Mouse (Mus musculus): ENCODE results near the gene Cend1.
"Not testable (repeated sequence)": the region's sequence is repeated elsewhere in the genome, so short reads cannot be mapped to it uniquely, and the experiment has no call there.

Gene Cend1

DNA sequence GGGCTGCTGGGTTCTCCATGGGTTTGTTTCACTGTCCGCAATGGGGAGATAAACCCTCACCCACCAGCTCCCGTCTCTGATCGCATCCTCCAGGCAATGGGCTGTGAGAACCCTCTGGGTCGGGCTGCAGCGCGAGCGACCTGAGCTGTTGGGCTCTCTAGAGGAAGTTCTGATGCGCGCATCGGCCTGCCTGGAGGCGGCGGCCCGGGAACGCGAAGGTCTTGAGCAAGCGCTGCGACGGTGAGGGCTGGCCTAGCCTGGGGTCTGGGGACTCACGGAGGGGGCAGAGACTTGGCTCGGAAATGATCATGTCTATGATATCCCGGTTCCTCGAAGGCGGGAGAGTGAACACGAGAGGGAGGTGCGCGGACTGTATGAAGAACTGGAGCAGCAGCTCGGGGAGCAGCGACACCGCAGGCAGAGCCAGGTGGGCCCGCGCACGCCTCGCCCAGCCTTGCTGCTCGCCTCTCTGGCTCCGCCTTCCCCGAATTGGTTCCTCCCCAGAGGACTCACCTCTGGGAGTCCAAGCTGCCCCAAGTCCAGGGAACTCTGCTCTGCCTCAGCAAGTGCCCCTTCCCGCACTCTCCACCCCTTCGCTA is 35.4 kb upstream of the Cend1 start:
- peak; percentile 64 for DNase-seq (ENCODE audit: low read depth, low spot score)

DNA sequence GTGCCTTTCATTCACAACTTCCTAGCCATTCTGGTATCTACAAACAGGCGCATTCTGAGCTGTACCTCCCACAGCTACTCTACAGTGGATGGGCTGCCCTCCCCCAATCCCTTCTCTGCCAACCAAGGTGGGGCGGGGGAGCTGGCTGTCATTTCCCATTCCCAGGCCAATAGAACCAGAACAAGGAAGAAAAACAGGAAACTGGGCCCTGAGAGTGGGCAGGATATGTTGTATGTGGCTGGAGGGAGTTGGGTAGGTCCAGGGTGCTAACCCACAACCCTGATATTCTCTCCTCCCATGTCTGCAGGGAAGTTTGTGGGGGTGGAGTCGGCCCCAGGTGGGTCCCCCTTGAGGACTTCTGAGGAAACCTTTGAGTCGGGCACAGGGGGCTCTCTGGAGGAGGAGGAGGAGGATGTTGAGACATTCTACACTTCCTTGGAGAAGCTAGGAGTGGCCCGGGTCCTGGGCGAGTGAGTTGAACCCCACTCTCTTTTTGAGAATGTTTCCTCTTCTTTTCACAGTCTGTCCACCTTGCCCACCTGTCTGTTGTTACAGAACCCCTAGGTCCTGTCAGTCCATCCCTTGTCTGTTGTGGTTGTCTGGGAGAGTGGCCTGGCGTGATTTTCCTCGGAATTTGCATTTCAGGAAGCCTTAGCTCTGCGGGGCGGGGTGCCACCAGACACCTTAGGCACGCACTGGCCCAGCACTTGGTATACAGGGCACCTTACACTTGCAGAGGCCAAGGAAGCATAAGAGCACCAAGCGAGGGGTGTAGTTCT is 34.7 kb upstream of the Cend1 start:
- DNase-seq (ENCODE audit: low read depth, low spot score) = no peak

GRCm38 (mm10) chr7:141462333-141462821 is 33.1 kb upstream of the Cend1 start:
- no peak for DNase-seq (ENCODE audit: low read depth, low spot score)

GRCm38 (mm10) chr7:141461521-141462332 is 32.4 kb upstream of the Cend1 start:
- DNase-seq (ENCODE audit: low read depth, low spot score) = no peak

DNA sequence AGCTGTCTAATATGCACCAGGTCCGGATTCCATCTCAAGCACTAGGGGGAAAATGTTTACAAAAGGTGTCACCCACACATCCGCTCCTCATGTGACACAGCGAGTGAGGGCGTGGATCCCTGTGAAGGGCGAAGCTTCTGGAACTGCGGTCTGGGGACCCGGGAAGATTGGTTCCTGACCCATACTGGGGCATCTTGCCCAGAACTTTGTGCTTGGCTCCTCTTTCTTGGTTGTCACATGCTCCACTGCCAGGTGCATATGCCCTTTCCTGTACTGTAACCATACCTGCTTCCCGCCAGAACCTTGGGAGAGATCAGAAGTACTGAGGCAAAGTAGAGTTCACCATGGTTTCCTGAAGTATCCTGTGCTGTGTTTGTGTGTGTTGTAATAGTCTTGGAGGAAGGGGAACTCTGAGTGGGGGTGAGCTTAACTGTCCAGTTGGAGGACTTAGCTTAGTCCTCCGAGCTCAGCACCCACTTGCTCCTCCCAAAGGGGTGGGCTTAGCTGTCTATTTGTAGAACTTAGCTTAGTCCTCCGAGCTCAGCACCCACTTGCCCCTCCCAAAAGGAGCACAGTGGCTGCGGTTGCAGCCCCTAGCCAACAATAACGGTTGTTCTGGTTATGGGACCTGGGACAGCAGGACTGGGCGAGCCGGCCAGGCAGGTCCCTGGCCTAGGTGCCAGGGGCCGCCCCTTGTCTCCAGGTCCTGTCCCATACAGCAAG is 31.3 kb upstream of the Cend1 start, which contains the start of gene Cracr2b:
Cracr2b (plus strand) TSS at position 704 of the 723 bp plus-strand sequence.
- no peak for DNase-seq (ENCODE audit: low read depth, low spot score)

DNA sequence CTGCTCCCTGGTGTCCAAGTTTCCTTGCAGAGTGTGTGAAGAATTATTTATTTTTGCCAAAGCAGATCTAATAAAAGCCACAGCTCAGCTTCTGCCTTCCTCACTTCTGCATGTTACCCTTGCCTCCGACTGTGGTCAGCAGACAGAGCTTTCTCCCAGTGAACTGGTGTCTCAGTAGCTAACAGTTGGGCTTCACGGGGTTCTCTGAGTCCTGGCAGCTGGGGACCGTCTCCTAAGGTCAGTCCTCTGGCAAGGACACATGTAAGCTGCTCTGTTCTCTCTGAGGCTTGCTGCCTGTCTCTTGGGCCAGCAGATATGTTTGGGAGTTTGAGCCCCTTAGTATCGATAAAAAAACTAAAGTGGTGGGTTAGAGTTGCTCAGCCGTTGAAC is 30.7 kb upstream of the Cend1 start:
- DNase-seq (ENCODE audit: low read depth, low spot score) = no peak

GRCm38 (mm10) chr7:141459301-141459711 is 30.0 kb upstream of the Cend1 start:
- DNase-seq (ENCODE audit: low read depth, low spot score) = peak; percentile 74

DNA sequence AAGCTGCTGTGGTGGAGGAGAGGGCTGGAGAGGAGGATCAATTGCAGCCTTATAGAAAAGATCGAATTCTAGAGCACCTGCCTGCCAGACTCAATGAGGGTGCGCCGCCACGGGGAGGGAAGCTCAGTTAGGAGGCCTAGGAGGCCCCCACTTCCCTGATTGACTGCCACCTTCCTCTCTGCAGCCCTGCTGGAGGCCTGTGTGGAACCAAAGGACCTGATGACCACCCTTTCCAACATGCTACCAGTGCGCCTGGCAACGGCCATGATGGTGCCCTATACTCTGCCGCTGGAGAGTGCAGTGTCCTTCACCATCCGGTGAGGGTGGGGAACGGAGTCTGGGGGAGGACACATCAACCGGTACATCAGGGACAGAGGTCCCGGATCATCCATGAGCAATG is 29.4 kb upstream of the Cend1 start:
- DNase-seq (ENCODE audit: low read depth, low spot score) = no peak

GRCm38 (mm10) chr7:141457986-141458660 is 28.8 kb upstream of the Cend1 start:
- DNase-seq (ENCODE audit: low read depth, low spot score) = peak; percentile 61

DNA sequence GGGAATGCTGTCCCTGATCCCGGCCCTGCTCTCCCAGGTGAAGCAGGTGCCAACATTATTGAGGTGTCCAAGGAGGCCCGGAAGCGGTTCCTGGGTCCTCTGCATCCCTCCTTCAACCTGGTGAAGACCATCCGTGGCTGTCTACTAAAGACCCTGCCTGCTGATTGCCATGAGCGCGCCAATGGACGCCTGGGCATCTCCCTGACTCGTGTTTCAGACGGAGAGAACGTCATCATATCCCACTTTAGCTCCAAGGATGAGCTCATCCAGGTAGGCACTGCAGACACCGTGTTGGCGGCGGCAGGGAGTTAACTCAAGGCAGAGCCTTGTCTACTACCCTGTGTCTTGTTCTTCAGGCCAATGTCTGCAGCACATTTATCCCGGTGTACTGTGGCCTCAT is 27.9 kb upstream of the Cend1 start:
- DNase-seq (ENCODE audit: low read depth, low spot score) = no peak

- no peak for DNase-seq (ENCODE audit: low read depth, low spot score)
These were observed 27.4 kb upstream of the Cend1 start for GRCm38 (mm10) chr7:141456739-141457138.

DNA sequence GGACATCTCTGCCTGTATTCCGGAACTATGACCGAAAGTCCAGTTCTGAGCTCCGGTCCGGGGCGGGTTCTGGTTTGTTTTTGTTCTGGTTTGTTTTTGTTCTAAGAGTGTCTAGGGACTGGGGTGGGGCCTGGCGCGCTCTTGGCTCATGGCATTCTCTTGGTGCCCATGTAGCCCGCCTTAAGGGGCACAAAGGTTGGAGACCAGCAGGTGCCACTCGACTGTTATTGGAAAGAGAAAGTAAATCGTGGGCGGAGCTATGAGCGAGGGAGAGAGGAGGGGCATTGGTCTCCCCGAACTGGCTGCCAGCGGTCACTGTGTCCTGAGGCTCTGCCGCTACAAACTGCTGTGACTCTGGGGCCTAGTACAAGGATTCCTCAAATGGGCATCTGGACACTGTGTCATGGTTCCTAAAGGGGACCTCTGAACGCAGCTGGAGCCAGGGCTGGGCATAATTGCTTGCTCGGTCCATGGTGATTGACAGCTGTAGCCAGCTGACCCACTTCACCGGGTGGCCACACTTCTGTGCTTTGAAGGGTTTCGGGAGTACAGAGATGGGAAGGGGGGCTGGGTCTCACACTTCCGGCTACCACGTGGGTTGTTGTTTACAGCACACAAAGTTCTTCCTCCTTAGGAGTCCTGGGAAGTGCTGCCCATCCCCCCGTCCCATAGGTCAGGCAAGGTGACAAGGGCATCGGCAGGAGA is 26.5 kb upstream of the Cend1 start:
- DNase-seq (ENCODE audit: low read depth, low spot score) = peak; percentile 62

GRCm38 (mm10) chr7:141454967-141455551 is 25.8 kb upstream of the Cend1 start, which contains the start of gene Pnpla2:
Gene Pnpla2, plus strand, starts transcription at chr7:141455198.
- DNase-seq (ENCODE audit: low read depth, low spot score) = peak; percentile 98

DNA sequence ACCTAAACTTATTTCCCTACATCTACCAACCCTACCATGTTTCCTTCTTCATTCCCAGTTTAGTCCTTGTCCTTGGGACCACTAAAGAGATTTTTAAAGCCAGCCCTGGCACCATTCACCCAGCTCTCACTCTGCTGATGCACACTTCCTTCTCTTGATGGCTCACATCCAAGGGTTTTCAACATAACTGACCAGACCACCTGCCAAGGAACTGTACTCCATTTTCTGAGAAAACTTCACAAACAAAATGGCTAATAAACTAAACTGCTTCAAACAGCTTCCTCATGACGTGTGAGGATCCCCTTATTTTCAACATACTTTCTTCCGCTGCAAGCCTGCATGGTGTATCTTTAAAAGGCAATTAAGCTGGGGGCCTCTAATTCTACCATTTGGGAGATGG is 24.3 kb upstream of the Cend1 start:
- DNase-seq (ENCODE audit: low read depth, low spot score) = no peak

DNA sequence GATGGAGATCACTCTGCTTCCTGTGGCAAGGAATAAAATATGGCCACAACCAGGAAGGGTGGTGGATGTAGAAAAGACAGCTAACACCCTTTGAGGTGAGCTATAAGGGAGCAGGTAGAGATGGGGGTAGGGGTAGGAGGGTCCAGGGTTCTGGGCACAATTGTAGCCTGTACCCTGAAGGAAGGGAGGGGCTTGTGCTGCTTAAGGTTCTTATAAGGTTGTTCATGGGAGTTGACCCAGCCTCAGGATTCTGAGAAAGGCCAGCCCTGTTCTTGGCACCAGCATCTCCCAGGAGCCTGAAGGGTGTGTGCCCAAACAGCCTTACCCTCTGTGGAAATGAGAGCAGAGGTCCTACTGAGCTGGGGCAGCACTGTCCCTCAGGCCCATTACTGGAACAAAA is 22.6 kb upstream of the Cend1 start:
- DNase-seq (ENCODE audit: low read depth, low spot score) = peak; percentile 66

DNA sequence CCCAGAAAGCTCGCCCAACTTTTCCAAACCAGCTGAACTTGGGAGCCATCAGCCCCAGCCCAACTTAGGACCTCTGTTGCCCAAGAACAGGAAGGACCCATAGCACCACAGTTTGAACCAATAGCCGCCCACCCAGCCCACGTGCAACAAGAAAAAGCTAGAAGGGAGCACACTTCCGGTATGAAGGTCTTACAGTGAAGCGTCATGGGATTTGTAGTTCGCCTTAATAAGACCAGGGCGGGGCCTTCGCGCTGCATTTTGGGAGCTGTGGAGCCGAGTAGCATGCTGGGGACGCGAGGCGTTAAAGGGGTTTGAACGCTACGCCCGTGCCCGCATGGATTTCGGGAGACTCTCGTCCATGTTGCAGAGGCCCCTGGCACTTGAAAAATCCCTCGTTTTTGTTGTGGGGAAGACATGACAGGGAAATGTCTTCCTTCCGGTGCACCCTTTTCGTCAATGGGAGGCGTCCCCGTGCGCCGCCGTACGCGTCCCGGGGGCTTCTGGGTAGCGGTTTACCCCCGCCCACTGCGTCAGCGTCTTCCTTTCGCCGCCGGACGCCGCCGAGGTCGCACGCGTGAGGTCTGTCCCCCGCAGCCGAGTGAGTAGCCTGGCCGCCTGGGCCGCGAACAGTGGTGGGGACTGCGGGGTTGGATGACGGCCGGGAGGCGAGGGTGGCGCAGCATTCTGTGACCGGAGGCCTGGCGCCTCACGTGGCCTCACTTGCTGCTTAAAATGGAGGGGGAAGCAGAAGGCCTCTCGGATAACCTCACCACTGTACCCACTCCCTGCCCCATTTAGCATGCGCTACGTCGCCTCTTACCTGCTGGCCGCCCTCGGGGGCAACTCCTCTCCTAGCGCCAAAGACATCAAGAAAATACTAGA is 18.1 kb upstream of the Cend1 start, which contains the start of gene Rplp2:
Rplp2 (plus strand) TSS at position 261 of the 882 bp plus-strand sequence.
- peak; percentile 97 for DNase-seq (ENCODE audit: low read depth, low spot score)

GRCm38 (mm10) chr7:141446374-141446773 is 17.1 kb upstream of the Cend1 start:
- DNase-seq (ENCODE audit: low read depth, low spot score) = not testable (repeated sequence)

GRCm38 (mm10) chr7:141443828-141444237 is 14.5 kb upstream of the Cend1 start, which contains the start of gene Pidd1:
Gene Pidd1, minus strand, starts transcription at chr7:141444025.
- peak; percentile 94 for DNase-seq (ENCODE audit: low read depth, low spot score)

Data from ZHBTc4 (cell line).